Mouse (Mus musculus) heart, postnatal 4 days (tissue): ENCODE data around the gene Tacc2. TPM values are rescaled to one million over a fixed set of nuclear protein-coding genes. Genes with fewer than 3 reads are reported as not detected.
"Not testable (repeated sequence)": the region's sequence is repeated elsewhere in the genome, so short reads cannot be mapped to it uniquely, and the experiment has no call there.

ENCODE experiments used
- DNase-seq: peaks from one replicate; pipeline ENCODE4 v3.0.0; 2021
- total RNA-seq, 2 experiments: library from RNA; stranded (reverse); gene quantifications; 2 replicates each; pipeline ENCODE4 v1.2.3; 2021

Gene Tacc2
- total RNA-seq, 2 experiments from 2014 or later, result 140 to 147 TPM

DNA sequence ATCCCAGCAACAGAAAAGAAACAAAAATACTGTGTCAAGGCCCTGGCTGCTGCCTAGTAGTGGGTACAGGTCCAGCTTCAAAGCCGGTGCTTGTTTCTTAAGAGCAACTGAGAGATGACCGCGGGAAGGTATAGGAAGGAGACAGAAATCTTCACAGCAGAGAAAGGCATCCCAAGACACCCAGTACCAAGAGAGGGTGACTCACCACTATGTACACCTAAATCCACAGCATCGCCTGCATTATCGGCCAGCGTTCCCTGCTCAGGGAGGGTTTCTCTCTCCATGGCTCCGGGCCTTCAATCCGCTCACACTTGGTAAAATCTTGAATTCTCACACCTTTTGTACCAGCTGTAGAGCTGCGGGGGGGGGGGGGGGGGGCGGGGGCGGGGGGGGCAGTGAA, 4.4 kb upstream of the Tacc2 start, which contains the start of gene Nsmce4a:
Nsmce4a (minus strand) TSS at position 298 of the 400 bp plus-strand sequence.
- DNase-seq, result no peak

DNA sequence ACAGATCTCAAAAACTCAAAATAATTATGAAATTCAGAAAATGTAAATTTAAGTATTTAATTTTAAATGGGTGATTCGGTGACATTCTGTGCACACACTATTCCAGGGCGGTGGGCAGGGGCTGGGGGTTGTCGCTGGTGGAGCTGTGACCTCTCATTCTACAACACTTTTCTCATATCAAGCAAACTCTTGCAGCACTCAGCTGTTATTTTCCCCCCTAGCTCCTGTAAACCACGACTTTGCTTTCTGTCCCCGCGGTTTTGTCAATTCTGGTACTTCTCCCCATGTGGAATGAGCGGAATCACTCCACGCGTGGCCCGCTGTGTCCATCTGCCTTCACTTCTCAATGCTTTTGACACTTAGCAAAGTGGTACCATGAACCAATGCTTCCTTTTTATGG, 3.5 kb upstream of the Tacc2 start:
- no peak for DNase-seq

DNA sequence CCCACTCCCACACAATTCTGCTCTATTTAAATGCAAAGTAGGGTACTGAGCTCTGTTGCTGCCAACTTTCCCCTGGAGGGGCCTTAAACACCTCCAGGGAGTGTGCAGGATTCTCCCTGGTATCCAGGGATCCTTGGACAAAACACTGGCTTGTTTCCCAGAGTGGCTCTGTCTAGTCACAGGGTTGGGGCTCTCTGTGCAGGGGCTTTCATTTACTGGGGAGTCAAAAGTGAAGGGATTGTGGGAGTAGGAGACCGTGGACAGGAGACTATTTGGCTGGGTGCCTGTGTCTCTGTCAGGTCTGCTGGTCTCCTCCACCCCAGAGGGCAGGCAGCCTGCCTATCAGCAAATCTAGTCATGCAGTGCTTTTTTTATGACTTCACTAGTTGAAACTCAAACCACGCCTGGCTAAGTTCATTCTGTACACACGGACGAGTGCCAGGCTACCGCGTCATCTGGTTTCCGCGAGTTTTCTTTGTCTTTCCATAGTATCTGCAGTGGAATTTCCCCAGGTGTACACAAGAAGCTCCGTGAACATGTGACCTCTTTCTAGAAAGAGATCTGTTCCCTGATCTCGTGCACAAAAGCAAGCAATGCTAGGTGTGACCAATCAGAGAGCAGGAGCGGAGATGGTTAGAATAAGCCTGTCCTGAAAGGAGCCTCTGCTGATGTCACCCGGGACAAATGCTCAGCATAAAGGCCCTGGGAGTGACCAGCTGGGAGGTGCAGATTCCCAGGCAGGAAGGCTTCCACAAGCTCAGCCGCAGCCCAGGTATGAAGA, 2.8 kb upstream of the Tacc2 start:
- DNase-seq, result peak; percentile 55

DNA sequence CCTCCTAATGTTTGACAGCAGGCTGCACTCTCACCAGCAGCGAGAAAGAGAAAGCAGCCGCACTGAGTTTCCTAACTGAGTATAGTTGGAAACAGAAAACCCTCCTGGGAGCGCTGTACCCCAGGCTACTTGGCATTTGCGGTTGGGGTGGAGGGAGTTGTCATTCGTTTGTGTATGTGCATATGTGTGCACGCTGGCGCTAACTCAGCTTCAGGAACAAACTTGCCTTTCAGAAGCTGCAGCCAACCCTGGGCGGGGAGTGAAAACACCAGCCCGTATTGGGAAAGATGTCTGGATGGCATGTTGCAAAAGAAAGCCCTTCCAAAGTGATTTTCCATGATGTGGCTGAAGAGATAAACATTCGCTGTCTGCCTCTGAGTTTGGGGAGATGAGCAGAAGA, 257 bp upstream of the Tacc2 start:
- peak; percentile 33 for DNase-seq

DNA sequence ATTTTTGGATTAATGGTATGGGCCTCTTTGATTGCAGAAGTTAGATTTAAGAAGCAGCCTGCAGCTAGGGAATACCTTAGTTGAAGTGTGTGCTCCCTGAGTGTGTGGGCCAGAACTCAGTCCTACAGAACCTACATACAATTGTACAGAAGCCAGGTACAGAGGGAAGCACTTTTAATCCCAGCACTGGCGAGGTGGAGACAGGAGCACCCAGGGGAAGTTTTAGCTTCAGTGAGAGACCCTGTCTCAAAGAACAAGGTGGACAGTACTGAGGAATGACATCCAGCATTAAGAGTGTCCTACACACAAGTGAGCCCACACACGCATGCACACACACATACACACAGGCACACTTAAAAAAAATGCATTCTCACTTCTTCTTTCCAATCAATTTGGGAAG, 828 bp downstream of the Tacc2 start:
- DNase-seq, result no peak

DNA sequence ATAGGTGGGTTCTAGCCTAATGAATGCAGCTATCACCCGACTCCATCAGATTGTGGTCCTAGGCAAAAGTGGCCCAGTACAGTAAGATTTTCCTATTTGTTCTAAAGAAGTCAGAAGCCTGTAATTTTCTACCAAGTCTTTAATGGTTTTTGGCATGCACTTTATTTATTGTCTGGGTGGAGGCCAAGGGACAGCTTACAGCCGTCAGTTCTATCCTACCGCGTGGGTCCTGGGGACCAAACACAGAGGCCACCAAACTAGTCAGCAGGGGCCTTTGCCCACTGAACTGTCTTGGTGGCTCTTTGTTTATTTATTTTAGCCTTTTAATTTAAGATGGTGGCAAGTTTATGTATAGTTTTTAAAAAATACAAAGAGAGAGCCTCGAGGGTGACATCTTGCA, 1.4 kb downstream of the Tacc2 start:
- no peak for DNase-seq

DNA sequence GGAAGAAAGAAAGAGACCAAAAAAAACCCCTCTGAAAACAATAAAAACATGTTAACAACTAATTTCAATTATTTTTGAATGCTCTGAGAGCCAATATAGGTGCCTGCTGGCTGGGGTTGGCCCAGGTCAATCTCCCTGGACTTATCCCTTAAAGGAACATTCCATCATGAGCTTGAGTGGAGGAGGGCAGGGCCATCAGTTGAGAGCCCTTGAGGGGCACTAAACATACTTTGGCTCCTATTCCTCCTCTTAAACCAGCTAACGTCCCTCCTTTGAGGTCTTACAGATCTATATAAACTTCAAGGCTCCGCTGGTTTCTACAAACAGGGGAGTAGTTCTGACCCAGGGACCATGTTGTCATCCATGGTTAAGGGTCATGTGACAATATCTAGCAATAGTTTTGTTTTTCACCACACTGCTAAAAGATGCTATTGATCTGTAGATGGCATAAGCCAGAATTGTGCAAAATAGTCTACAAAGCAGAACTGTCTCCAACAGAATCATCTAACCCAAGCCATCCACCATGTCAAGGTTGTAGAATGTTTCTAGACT, 9.4 kb downstream of the Tacc2 start:
- no peak for DNase-seq

DNA sequence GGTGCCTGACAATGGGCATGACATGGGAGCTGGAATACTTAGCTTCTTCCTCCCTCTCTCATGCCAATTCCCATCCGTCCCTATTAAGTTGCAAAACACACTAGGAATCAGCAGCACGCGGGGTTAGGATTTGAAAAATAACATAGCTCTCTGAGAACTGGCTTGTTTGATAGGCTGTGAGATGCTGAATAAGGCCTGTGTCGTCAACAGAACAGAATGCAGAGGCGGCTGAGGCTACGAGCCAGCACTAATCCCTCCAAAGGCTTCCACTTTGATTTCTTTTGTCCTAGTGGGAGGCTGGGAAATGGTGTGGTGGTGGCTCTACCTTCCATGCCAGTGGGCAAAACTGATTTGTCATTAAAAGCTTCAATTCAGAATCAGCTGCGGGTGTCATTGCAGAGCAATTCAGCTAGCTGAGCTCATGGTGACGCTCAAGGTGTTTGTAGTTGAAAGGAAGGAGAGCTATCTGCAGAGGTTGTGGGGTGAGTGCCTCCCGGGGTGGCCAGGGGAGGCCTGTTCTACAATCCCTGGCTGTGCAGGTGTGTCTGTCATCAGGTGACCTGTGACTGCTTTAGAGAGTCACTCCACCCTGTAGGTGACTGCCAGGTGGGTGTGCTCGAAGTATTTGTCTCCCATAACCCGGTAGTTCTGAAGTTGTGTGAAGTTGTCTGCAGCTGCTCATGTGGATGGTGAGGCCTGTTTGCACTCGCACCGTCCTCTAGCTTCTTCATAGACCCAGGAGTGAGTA, 13.0 kb downstream of the Tacc2 start:
- DNase-seq, result no peak

DNA sequence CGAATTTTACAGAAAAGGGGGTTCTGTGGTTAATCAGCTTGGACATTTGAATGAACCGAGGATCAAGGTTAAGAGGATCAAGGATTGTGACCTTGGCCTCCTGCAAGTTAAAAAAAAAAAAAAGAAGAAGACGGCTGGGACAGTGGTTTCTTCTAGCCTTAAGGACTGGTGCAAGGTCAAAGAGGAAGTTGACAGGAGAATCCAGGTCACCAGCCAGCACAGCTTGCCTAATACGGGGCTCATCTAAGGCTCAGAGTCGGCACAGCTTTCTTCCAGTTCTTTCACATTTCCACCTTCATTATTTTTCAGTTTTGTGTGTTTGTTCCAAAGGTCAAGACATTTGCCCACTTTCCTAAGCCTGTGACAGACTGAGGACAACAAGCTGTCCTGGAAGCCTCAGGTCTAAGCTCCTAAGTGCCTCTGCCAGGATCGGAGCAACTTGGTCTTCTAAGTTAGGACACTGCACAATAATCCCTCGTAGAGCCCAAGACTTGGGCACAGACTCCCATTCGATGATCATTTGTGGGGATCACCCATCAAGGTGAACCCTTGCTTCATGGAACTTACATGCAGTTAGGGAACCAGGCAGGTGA, 13.7 kb downstream of the Tacc2 start:
- no peak for DNase-seq

DNA sequence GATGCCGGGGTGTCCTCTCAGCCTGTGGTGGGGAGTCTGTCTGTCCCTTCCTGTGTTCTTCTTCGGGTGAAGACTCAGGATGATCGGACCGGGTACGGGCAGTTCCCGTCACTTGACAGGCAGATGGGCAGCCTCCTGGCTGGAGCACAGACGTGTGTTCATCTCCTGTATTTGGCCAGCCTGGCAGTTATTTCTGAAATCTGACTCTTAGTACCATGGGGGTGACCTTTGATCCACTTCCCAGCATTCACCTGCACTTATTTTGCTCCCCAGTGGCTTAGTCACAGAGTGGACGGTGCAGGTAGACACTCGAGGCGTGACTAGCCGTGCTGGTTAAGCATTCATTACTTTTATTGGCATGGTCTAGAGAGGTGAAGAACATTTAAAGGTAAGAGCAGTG, 15.7 kb downstream of the Tacc2 start:
- not testable (repeated sequence) for DNase-seq

DNA sequence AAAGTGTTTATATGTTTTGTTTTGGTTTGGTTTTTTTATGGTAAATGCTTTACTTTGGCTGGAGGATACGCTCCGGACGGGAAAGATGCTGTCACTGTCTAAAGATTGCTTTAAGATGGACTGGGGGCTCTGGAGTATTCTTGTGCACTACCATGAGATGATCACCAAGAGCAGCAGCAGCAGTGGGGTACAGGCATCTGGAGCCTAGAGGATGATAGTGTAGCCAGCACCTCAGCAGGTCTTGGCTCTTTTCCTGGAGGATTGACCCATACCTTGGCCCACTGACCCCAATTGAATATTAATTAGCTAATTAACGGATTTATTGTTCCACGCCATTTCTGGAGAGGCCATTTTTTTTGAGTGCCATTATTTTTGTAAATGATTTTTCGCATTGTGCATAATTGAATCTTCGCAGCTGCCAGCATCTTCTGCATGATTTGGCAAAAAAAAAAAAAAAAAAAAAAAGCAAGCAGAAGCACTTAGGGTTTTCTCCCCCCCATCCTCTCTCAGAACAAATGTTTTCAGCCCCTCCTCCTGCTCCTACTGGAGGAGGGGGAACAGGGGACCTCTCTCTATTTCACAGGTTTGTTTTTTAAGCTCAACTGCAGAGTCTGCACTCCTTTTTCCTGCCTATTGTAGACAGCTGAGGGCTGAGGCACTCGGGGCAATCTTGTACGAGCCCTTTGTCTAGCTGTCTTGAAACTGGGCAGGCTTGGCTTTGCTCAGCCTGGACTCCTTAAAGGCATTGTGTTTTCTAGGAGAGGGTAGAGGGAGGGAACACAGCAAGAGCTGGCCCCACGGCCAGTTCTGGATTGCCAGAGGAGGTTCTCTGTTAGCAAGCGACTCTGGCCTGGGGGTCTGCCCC, 16.4 kb downstream of the Tacc2 start:
- DNase-seq, result not testable (repeated sequence)

DNA sequence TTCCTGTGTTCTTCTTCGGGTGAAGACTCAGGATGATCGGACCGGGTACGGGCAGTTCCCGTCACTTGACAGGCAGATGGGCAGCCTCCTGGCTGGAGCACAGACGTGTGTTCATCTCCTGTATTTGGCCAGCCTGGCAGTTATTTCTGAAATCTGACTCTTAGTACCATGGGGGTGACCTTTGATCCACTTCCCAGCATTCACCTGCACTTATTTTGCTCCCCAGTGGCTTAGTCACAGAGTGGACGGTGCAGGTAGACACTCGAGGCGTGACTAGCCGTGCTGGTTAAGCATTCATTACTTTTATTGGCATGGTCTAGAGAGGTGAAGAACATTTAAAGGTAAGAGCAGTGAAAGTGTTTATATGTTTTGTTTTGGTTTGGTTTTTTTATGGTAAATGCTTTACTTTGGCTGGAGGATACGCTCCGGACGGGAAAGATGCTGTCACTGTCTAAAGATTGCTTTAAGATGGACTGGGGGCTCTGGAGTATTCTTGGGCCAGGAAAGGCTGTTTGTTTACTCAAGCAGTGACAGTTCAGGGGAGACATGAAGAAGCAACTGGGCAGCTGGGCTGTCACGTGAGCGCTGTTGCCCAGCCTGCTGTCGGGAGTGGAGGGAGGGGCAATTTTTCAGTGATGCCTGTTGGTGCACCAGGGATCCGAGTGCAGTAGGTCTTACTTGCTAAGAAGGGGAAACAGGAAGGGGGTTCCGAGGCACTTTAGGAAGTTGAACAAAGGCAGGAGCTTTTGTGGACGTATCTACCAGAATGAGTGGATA, 19.0 kb downstream of the Tacc2 start:
- peak; percentile 22 for DNase-seq

DNA sequence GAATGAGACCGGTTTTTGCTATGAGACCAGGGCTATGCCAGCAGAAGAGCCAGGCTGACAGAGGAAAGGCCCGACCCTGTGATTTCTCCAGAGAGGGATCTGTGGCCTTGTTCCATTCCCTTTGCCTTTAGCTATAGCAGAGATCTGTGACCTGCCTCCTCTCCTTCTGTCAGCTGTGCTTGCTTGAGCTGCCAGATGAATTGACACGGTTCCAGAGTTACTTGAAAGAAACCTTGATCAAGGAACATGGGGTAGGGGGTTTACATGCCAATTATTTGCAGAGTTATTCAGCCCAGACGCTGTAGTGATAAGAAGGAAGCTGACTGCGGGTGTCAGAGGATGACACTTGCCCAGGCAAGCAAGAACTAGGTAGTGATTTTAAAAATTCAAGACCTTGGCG, 20.3 kb downstream of the Tacc2 start:
- no peak for DNase-seq

DNA sequence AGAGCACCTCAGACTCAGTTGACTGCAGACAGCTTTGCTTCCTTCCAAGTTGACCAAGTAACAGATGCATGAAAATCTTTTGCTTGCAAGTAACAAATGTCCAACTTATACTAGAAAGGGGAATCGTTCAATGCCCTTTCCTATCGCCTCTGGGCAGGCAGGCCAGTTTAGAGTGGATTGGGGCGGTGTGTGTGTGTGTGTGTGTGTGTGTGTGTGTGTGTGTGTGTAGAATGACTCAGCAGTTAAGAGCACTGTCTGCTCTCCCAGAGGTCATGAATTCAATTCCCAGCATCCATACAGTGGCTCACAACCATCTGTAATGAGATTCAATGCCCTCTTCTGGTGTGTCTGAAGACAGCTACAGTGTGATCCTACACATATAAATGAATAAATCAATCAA, 22.8 kb downstream of the Tacc2 start:
- no peak for DNase-seq

DNA sequence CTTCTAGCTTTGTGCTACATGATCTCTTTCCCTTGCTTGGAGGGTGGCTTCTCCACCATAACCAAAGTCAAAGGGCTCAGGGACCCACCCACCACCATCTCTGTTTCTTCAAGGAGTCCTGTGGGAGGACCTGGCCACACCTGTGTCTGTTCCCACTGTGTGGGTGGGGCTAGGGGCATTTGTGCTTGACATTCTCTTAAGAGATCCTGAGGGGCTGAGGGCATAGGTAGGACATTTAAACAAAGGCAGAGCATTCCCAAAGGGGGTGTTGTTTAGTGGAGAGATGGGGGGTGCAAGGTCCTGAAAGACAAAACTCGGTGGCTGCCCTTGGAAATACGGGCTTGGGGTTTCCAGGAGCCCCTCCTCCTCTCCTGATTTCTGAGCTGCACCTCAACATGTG, 23.3 kb downstream of the Tacc2 start:
- no peak for DNase-seq

DNA sequence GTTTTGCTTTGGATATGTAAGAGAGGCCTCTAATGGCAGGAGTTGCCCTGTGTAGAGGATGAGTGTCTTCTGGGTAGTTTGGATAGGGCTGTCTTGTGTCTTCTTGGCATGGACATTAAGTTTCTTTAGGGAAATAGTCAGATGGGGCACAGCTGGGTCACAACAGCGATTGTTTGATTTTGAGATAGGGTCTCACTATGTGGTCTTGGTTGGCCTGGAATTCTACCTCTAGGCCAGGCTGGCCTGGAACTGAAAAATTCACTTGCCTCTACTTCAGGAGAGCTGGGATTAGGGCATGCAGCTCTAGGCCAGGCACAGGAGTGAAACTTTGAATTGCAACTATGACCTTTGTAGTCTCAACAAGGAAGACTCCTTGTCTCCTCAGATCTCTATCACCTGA, 25.6 kb downstream of the Tacc2 start:
- DNase-seq, result no peak

DNA sequence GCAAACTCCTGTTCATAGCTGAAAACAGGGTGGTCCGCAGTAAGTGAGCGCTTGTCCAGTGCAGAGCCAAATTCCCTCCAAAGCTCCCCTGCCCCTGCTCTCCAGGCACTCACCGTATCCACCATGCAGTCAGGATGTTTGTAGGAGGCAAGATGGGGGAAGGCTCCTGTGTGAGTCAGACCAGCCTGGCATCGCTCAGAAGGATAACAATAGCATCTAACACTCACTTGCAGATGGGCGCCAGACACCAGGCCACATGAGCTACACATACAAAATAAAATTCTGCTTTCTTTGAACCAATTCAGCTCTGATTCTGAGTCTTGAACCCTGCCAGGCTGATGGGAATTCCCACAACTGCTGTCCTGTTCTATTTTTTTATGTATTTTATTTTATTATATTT, 26.3 kb downstream of the Tacc2 start:
- DNase-seq, result no peak

DNA sequence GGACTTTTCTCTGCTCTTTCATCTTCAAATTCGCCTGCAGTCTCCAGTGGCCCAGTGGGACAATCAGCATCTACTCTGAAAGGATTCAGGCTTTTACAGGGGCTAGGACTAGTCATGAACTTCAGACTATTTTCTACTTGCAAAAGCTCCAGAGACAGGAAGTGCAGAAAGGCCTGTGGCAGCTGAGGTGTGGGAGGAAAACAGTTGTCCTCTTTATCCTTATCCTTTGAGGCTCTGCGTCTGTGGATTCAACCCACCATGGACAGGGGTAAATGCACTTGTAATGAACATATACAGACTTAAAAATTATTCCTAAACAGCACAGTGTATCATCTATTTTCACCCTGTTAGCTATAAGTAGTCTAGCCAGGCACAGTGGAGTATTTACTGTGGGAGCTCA, 27.2 kb downstream of the Tacc2 start:
- DNase-seq, result no peak

DNA sequence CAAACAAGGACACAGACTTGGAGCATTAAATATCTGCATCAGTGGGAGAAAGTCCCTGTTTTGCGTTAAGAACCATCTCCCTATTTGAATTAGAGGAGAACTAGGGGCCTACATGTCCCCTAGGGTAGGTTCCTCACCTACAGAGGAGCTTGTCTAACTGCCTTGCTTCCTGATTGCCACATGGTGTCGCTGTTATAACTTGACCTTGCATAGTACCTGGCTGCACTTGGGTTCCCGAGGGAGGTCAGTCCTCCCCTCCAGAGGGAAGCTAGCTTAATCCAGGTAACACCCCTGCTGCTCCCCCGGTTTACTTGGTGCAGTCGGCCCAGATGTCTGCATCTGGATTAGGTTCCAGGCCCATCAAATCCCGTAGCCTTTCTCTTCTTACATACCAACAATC, 27.9 kb downstream of the Tacc2 start:
- DNase-seq, result peak; percentile 30

DNA sequence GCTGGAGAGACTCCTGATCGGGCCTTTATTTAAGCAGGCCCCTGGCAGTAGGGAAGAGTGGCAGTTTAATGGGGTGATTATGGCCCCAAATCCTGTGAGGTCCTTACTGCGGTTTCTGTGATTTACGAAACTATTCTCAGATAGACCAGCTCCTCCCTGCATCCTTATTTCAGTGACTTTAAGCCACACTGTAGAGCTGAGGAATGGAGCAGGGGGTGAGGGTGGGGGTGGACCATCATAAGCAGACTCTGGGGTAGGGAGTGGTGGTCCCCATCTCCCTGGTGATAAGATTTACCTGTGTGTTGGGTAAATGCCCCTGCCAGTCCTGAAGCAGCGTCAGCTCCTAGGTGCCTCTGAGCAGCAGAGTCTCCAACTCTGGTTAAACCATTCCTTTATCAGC, 29.7 kb downstream of the Tacc2 start:
- DNase-seq, result no peak

DNA sequence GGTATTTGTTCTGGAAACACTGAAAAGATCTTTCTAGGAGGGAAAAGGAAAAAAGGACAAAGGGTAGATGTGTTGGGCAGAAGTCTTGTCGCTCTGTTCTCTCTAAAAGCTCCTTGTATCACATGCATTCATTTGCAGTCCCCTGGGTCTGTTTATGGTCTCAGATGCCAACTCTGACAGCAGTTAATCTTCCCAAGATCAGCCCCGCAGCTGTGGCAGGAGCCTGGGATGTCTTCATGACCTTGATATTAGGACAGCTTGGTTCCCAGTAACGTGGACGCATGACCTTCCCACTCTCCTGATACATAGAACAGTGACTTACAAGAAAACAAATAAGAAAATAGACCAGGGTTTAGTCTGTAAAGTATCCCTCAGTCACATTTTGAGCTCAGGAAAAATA, 36.7 kb downstream of the Tacc2 start:
- no peak for DNase-seq

DNA sequence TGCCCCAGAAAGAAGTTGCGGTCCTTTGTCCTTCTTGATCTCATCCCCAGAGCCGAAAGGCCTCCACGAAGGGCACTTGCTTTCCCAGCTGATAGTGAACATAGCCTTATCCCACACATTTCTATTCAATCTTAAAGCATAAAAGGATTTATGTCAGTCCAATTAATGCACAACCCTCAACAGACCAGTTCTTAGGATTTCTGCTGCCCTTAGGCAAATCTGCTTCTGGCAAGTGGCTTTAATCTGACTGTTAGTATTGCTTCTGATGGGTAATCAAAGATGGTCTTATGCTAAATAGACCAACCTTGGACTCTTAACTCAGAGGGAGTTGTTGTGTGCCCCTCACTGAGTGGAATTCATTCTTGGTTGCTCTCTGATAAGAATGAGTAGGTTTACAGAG, 40.4 kb downstream of the Tacc2 start:
- no peak for DNase-seq
